Mouse (Mus musculus) forebrain, embryonic 11.5 days (tissue): ENCODE data around the gene Oscar. TPM values are rescaled to one million over a fixed set of nuclear protein-coding genes. Genes with fewer than 3 reads are reported as not detected.
A peak's percentile ranks its signal among the peaks of the same experiment; 100 is the strongest.
"Not testable (repeated sequence)": the region's sequence is repeated elsewhere in the genome, so short reads cannot be mapped to it uniquely, and the experiment has no call there.

Experiments used
- ATAC-seq: fragments of 200-750 bp; cut with Nextera tagmentation; replicated peaks from 2 replicates; pipeline ENCODE4 v1.8.0; 2017; ENCODE audit warnings: moderate TSS enrichment; ENCODE audit not compliant: low FRiP score
- DNase-seq: peaks from one replicate; pipeline ENCODE4 v3.0.0-alpha.2; 2017; ENCODE audit warnings: low spot score
- H3K27ac ChIP-seq: fragments of 300-500 bp; sonication (generic); 2 replicates; pipeline ENCODE4 v1.5.1; 2014; ENCODE audit warnings: low read depth, low read length
- H3K27me3 ChIP-seq: fragments of 300-500 bp; sonication (generic); 2 replicates; pipeline ENCODE4 v1.6.1; 2014; ENCODE audit warnings: mild to moderate bottlenecking, low read length, mixed read lengths; ENCODE audit not compliant: control insufficient read depth, insufficient read depth
- H3K36me3 ChIP-seq: fragments of 300-500 bp; sonication (generic); 2 replicates; pipeline ENCODE4 v1.6.1; 2014; ENCODE audit warnings: mild to moderate bottlenecking, low read length, moderate library complexity, mixed read lengths; ENCODE audit not compliant: control insufficient read depth, insufficient read depth
- H3K4me1 ChIP-seq: fragments of 300-500 bp; sonication (generic); replicated peaks from 2 replicates; pipeline ENCODE4 v1.6.1; 2014; ENCODE audit warnings: low read length, mixed read lengths; ENCODE audit not compliant: control insufficient read depth, insufficient read depth
- H3K4me2 ChIP-seq: fragments of 300-500 bp; sonication (generic); 2 replicates; pipeline ENCODE4 v1.6.1; 2014; ENCODE audit warnings: low read depth, mild to moderate bottlenecking, low read length, moderate library complexity, mixed read lengths; ENCODE audit not compliant: severe bottlenecking
- H3K4me3 ChIP-seq: fragments of 300-500 bp; sonication (generic); 2 replicates; pipeline ENCODE4 v1.5.1; 2014; ENCODE audit warnings: low read depth, low read length
- H3K9ac ChIP-seq: fragments of 300-500 bp; sonication (generic); 2 replicates; pipeline ENCODE4 v1.6.1; 2014; ENCODE audit warnings: low read length
- H3K9me3 ChIP-seq: fragments of 300-500 bp; sonication (generic); 2 replicates; pipeline ENCODE4 v1.6.1; 2016; ENCODE audit warnings: low read length, mixed read lengths; ENCODE audit not compliant: control insufficient read depth
- WGBS: fragments of 180-500 bp; shearing (Covaris S2); extraction: QIAGEN DNeasy Blood & Tissue Kit; methylation state at CpG from one replicate; pipeline ENCODE4 v1.1.7; 2014; 5-methylcytosine and 5-hydroxymethylcytosine counted together
- polyA plus RNA-seq: library from polyadenylated mRNA; unstranded; fragments of >200 nt; fragmentation: Nextera tagmentation; extraction: Ambion mirVana; gene quantifications from 2 replicates; pipeline ENCODE4 v1.2.1, GENCODE M21; 2014

Gene Oscar
- polyA plus RNA-seq, 1 experiment from 2014 or later: 0.36 TPM

DNA sequence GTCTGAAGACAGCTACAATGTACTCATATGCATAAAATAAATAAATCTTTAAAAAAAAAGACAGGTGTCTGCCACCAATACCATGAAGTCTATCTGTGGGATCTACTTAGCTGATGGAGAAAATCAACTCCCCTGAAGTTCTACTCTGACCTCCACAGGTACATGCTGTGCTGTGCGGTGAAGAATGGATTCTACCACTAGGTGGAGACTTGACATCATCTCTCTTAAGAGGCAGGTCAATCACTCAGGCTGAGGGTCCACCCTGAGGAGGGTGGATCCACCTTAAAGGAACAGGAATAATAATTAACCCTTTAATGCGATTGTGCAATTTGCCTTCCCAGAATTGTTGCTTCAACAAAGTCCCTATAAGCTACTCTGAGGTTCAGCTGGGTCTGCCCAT is 9.2 kb downstream of the Oscar start:
- DNase-seq (no peak), ATAC-seq (no peak)
- H3K27ac ChIP-seq: no peak overlapping the region
- no peaks in the 10 kb centered on the region for H3K4me1 ChIP-seq
- no peaks in the 10 kb centered on the region for H3K9me3 ChIP-seq
- H3K36me3 ChIP-seq: no peaks in the 10 kb centered on the region
- no peak overlapping the region for H3K4me2 ChIP-seq
- WGBS: 26% methylated on average over 2 of the region's 2 CpGs
- no peak overlapping the region for H3K4me3 ChIP-seq
- no peak overlapping the region for H3K9ac ChIP-seq
- no peaks in the 10 kb centered on the region for H3K27me3 ChIP-seq

DNA sequence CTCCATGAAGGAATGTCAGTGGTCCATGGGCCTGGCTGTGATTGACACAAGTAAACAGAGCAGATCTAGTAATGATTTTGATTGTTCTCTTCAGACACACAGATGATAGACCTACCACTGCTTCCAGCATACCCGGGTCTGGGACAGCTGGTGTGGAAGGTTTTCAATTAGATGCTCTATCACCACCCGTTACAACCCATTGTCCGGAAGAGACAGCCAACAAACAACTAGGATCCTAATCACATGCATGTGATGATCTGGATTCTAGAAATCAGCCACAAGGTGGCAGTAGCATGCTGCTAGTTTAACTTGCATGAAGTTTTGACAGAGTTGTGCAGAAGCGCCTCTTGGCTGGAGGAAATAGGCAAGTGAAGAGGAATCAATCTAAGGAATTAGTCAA is 14.8 kb downstream of the Oscar start:
- no peak overlapping the region for H3K9ac ChIP-seq
- 16% methylated on average over 4 of the region's 4 CpGs for WGBS

GRCm38 (mm10) chr7:3597755-3598154 is 18.2 kb downstream of the Oscar start:
- H3K9ac ChIP-seq, H3K9me3 ChIP-seq, H3K4me2 ChIP-seq, H3K27ac ChIP-seq, DNase-seq, ATAC-seq, H3K36me3 ChIP-seq, H3K4me1 ChIP-seq, H3K27me3 ChIP-seq, H3K4me3 ChIP-seq: not testable (repeated sequence)
- 59% methylated on average over 1 of the region's 1 CpGs for WGBS

More for the DNA sequence above, 14.8 kb downstream of the Oscar start:
- Histone ChIP-seq H3K4me3 (no peak overlapping the region), H3K27ac (no peak overlapping the region), H3K4me1 (no peaks in the 10 kb centered on the region), H3K4me2 (no peak overlapping the region), H3K36me3 (no peaks in the 10 kb centered on the region), H3K27me3 (no peaks in the 10 kb centered on the region), H3K9me3 (no peaks in the 10 kb centered on the region)
- no peak for ATAC-seq
- peak; percentile 71 for DNase-seq

DNA sequence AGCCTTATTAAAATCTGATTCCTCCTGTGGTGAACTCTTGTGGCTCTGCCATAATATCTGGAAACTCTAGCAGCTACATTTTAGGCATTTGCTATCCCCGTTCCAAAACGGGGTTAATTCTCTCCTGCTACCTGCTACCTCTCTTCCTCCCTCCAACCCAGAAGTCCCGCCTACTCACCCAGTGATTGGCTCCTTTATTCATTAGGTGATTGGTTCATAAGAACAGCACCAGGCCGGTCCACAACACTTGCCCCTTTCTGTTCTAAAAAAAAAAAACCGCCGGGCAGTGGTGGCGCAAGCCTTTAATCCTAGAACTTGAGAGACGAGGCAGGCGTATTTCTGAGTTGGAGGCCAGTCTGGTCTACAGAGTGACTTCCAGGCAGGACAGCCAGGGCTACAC is 20.8 kb downstream of the Oscar start:
- no peak overlapping the region for H3K4me3 ChIP-seq

DNA sequence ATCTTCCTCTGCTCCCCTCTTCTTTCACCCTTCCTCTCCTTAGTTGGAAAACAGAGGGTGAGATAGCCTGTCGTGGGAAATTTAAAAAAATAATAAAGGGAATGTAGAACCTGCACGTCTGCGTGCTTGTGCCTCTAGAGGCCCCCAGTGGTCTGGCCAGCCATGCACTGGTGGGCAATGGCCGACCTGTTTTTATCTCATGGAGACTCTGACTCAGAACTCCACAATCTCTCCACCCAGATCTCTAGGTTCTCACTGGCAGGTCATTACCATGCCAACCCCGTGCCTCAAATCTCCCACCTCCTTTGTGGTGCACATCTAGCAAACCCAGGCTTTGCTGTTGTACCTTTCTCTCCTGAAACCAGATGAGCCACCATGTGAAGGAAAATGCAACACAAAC is 21.3 kb downstream of the Oscar start:
- 26% methylated on average over 5 of the region's 5 CpGs for WGBS
- H3K4me1 ChIP-seq: no peaks in the 10 kb centered on the region
- no peaks in the 10 kb centered on the region for H3K36me3 ChIP-seq
- no peaks in the 10 kb centered on the region for H3K27me3 ChIP-seq
- H3K9me3 ChIP-seq: no peaks in the 10 kb centered on the region
- DNase-seq (no peak), ATAC-seq (no peak)
- H3K4me2 ChIP-seq: no peak overlapping the region
- H3K4me3 ChIP-seq: no peak overlapping the region
- no peak overlapping the region for H3K27ac ChIP-seq
- no peak overlapping the region for H3K9ac ChIP-seq

More for the DNA sequence above, 20.8 kb downstream of the Oscar start:
- H3K9me3 ChIP-seq: no peaks in the 10 kb centered on the region
- no peaks in the 10 kb centered on the region for H3K36me3 ChIP-seq
- H3K27ac ChIP-seq: no peak overlapping the region
- ATAC-seq (no peak), DNase-seq (no peak)
- no peak overlapping the region for H3K9ac ChIP-seq
- no peak overlapping the region for H3K4me2 ChIP-seq
- no peaks in the 10 kb centered on the region for H3K27me3 ChIP-seq
- H3K4me1 ChIP-seq: no peaks in the 10 kb centered on the region
- WGBS: 20% methylated on average over 9 of the region's 9 CpGs

GRCm38 (mm10) chr7:3593855-3594254 is 22.1 kb downstream of the Oscar start:
- Histone ChIP-seq H3K9me3 (no peaks in the 10 kb centered on the region), H3K4me3 (no peak overlapping the region), H3K4me2 (no peak overlapping the region), H3K27ac (no peak overlapping the region), H3K27me3 (no peaks in the 10 kb centered on the region), H3K36me3 (no peaks in the 10 kb centered on the region), H3K4me1 (no peaks in the 10 kb centered on the region), H3K9ac (no peak overlapping the region)
- ATAC-seq (0 out of 2 replicates have a peak, but pooled peaks have one; percentile 49), DNase-seq (no peak)

DNA sequence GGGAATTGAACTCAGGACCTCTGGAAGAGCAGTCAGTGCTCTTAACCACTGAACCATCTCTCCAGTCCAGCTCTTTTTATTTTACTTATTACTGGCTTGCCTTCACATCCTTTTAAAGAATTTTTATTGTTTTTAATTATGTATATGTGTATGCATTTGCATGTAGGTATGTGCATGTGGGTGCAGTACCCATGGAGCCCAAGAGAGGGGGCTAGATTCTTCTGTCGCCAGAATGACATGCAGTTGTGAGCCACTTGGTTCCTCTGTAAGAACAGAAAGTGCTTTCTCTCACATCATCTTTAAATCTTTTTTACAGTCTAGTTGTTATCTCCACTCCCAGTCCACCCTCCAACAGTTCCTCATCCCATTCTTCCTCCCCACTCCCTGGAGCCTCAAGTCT is 24.4 kb downstream of the Oscar start:
- no peaks in the 10 kb centered on the region for H3K36me3 ChIP-seq
- H3K4me2 ChIP-seq: no peak overlapping the region
- H3K4me1 ChIP-seq: no peaks in the 10 kb centered on the region
- no peak for ATAC-seq
- no peaks in the 10 kb centered on the region for H3K27me3 ChIP-seq
- 70% methylated on average over 1 of the region's 1 CpGs for WGBS
- H3K27ac ChIP-seq: no peak overlapping the region
- no peak overlapping the region for H3K9ac ChIP-seq
- H3K9me3 ChIP-seq: no peaks in the 10 kb centered on the region
- DNase-seq: no peak
- no peak overlapping the region for H3K4me3 ChIP-seq

- Histone ChIP-seq H3K27me3 (no peaks in the 10 kb centered on the region), H3K4me2 (no peak overlapping the region), H3K36me3 (no peaks in the 10 kb centered on the region), H3K9me3 (no peaks in the 10 kb centered on the region), H3K4me1 (no peaks in the 10 kb centered on the region), H3K4me3 (no peak overlapping the region), H3K9ac (no peak overlapping the region), H3K27ac (no peak overlapping the region)
- WGBS: 84% methylated on average over 3 of the region's 3 CpGs
- no peak for DNase-seq
- ATAC-seq: no peak
Measured at GRCm38 (mm10) chr7:3590550-3590949, 25.4 kb downstream of the Oscar start.

DNA sequence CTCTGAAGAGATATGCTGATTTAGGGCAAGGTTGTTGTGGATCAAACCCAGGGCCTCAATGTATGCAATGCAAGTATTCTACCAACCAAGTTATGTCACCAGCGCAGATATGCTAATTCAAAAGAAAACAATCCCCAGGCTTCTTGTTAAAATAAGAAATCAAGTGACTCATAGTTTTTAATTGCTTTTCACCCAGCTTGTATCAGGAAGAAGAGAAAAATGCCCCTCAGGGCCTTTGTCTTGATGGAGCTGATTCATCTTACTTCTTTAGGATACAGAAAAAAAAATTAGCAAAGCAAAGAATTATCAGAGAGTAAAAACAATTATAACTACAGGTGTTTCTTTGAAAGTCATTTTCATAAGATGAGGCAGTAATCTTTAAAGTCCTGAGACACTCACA is 28.7 kb downstream of the Oscar start:
- no peak for ATAC-seq
- WGBS: 73% methylated on average over 1 of the region's 1 CpGs
- Histone ChIP-seq H3K4me3 (no peak overlapping the region), H3K27ac (no peak overlapping the region), H3K9ac (no peak overlapping the region), H3K27me3 (no peaks in the 10 kb centered on the region), H3K36me3 (no peaks in the 10 kb centered on the region), H3K4me2 (no peak overlapping the region), H3K9me3 (no peaks in the 10 kb centered on the region), H3K4me1 (no peaks in the 10 kb centered on the region)
- no peak for DNase-seq
